Comparison of ENCODE assay signal across 11 mouse cellular contexts in the genomic region with DNA sequence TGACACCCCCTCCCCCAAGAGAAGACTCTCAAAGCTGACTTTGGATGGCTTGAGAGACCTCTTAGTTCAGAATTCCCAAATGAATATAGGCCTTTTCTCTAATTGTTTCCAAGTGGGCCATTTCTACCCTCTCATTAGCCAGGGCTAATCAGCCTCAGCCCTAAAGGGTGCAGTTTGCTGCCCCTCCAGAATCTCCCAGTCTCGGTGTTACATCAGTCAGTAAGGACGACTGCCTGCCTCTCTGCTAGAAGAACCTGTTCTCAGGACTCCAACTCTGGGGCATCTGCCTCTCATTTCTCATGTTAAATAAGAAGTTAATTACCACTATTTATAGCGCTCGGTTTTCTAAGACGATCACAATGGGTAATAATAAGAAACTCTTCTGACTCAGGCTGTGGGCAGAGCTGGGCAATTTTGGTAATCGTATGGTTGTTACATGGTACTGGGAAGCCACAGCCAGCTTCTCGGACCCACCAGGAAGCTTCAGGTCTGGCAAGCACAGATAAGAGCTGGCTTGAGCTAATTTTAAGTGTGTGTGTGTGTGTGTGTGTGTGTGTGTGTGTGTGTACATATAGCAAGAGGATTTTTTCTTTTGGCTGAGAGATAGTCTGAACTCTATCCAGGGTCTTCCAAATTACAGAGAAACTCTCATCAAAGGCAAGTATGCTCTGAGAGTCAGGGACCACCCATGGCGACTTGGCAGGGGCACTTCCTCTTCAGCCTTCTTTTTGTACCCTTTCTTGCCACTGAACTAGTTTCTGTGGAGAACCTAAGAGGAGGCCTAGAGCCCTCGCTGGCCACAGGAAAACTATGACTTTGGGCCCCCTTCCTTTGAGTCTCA.
A peak's percentile ranks its signal among the peaks of the same experiment; 100 is the strongest.
DNase-seq lines count a peak whose midpoint lies in the region; ATAC-seq lines count a peak whose summit lies in the region.
"Had no signal": no experiment of that assay in that cellular context is flagged by ENCODE, and none has a peak within 500 bp of the region (broad histone marks: within the 10 kb centered on the region; RNA-seq: fewer than 3 reads in every experiment).

No protein-coding gene starts in this region.

- H3K27me3 ChIP-seq in heart, embryonic 10.5 days (ENCODE audit: insufficient read depth, poor library complexity, severe bottlenecking), result no peaks in the 10 kb centered on the region
- H3K27me3 ChIP-seq in midbrain, embryonic 10.5 days (ENCODE audit: low read depth, poor library complexity, severe bottlenecking), result peaks cover 8% of the 10 kb centered on the region; the same call in 1 of the 2 replicates
- no peaks in the 10 kb centered on the region for H3K27me3 ChIP-seq in midbrain, embryonic 11.5 days (ENCODE audit: control insufficient read depth, insufficient read depth, low read length)
- no peaks in the 10 kb centered on the region for H3K27me3 ChIP-seq in embryonic facial prominence, embryonic 13.5 days
- H3K27me3 ChIP-seq in stomach, embryonic 15.5 days (replicated peaks), result no peaks in the 10 kb centered on the region
- H3K27me3 ChIP-seq: neural tube, embryonic 13.5 days had no signal

- WGBS in heart, embryonic 10.5 days, result 37% methylated on average over 9 of the region's 9 CpGs
- 58% methylated on average over 9 of the region's 9 CpGs for WGBS in midbrain, embryonic 10.5 days
- 57% methylated on average over 9 of the region's 9 CpGs for WGBS in midbrain, embryonic 11.5 days
- 21% methylated on average over 9 of the region's 9 CpGs for WGBS in embryonic facial prominence, embryonic 13.5 days
- 47% methylated on average over 9 of the region's 9 CpGs for WGBS in stomach, embryonic 15.5 days

- no peaks in the 10 kb centered on the region for H3K36me3 ChIP-seq in heart, embryonic 10.5 days
- H3K36me3 ChIP-seq in midbrain, embryonic 10.5 days, result no peaks in the 10 kb centered on the region
- H3K36me3 ChIP-seq in midbrain, embryonic 11.5 days (ENCODE audit: control insufficient read depth, insufficient read depth, low read length), result no peaks in the 10 kb centered on the region
- no peaks in the 10 kb centered on the region for H3K36me3 ChIP-seq in embryonic facial prominence, embryonic 13.5 days
- no peaks in the 10 kb centered on the region for H3K36me3 ChIP-seq in stomach, embryonic 15.5 days
- H3K36me3 ChIP-seq: neural tube, embryonic 13.5 days had no signal

- no peak overlapping the region for H3K4me3 ChIP-seq in heart, embryonic 10.5 days
- no peak overlapping the region for H3K4me3 ChIP-seq in midbrain, embryonic 10.5 days
- no peak overlapping the region for H3K4me3 ChIP-seq in midbrain, embryonic 11.5 days (ENCODE audit: low read depth, low read length)
- no peak overlapping the region for H3K4me3 ChIP-seq in embryonic facial prominence, embryonic 13.5 days
- H3K4me3 ChIP-seq in stomach, embryonic 15.5 days (replicated peaks), result no peak overlapping the region
- H3K4me3 ChIP-seq: neural tube, embryonic 13.5 days had no signal

- peak overlapping the region; percentile 67 for H3K27ac ChIP-seq in heart, embryonic 10.5 days
- peak overlapping the region; percentile 33 for H3K27ac ChIP-seq in midbrain, embryonic 10.5 days (replicated peaks)
- H3K27ac ChIP-seq in midbrain, embryonic 11.5 days (ENCODE audit: low read depth, low read length), result no peak overlapping the region
- H3K27ac ChIP-seq in embryonic facial prominence, embryonic 13.5 days, result 0 out of 2 replicates have a peak overlapping the region, but pooled peaks have one; percentile 44
- H3K27ac ChIP-seq in stomach, embryonic 15.5 days, result no peak overlapping the region
- H3K27ac ChIP-seq: neural tube, embryonic 13.5 days had no signal

- H3K9ac ChIP-seq in midbrain, embryonic 11.5 days (ENCODE audit: low read length), result no peak overlapping the region
- no peak overlapping the region for H3K9ac ChIP-seq in embryonic facial prominence, embryonic 13.5 days
- H3K9ac ChIP-seq in stomach, embryonic 15.5 days, result no peak overlapping the region
- H3K9ac ChIP-seq: neural tube, embryonic 13.5 days had no signal

- no peak for ATAC-seq in midbrain, embryonic 11.5 days (ENCODE audit: low FRiP score)
- ATAC-seq in embryonic facial prominence, embryonic 13.5 days (ENCODE audit: insufficient number of reproducible peaks, insufficient read depth, low FRiP score, low TSS enrichment, low read depth), result no peak
- ATAC-seq in stomach, embryonic 15.5 days (ENCODE audit: insufficient read depth, low FRiP score, low read depth), result peak; percentile 3; the same call in 1 of the 2 replicates

- DNase-seq in heart, embryonic 10.5 days (ENCODE audit: low spot score), result peak; percentile 85
- DNase-seq in heart, adult 11 months, result no peak
- no peak for DNase-seq in midbrain, embryonic 10.5 days (ENCODE audit: low spot score)
- DNase-seq in midbrain, embryonic 11.5 days (ENCODE audit: low spot score, missing footprints), result no peak
- no peak for DNase-seq in adrenal gland, adult (ENCODE audit: inconsistent age in 2 of 2, low spot score in 1 of 2)
- DNase-seq in ovary, postnatal 10 days (ENCODE audit: low spot score), result no peak
- DNase-seq: adrenal gland, adult 8-10 months; thymus, adult 2 months had no signal

- H3K4me2 ChIP-seq in midbrain, embryonic 11.5 days, result no peak overlapping the region
- H3K4me2 ChIP-seq in embryonic facial prominence, embryonic 13.5 days, result no peak overlapping the region
- no peak overlapping the region for H3K4me2 ChIP-seq in stomach, embryonic 15.5 days
- H3K4me2 ChIP-seq: neural tube, embryonic 13.5 days had no signal

- H3K4me1 ChIP-seq in heart, embryonic 10.5 days, result peaks cover 59% of the 10 kb centered on the region
- 0 out of 2 replicates have a peak, but pooled peaks cover 9% of the 10 kb centered on the region for H3K4me1 ChIP-seq in midbrain, embryonic 10.5 days
- no peaks in the 10 kb centered on the region for H3K4me1 ChIP-seq in midbrain, embryonic 11.5 days (ENCODE audit: control insufficient read depth, insufficient read depth, low read length)
- H3K4me1 ChIP-seq in embryonic facial prominence, embryonic 13.5 days, result peaks cover 22% of the 10 kb centered on the region
- H3K4me1 ChIP-seq in stomach, embryonic 15.5 days, result 0 out of 2 replicates have a peak, but pooled peaks cover 6% of the 10 kb centered on the region

- no peaks in the 10 kb centered on the region for H3K9me3 ChIP-seq in heart, embryonic 10.5 days
- H3K9me3 ChIP-seq in midbrain, embryonic 10.5 days (replicated peaks), result no peaks in the 10 kb centered on the region
- no peaks in the 10 kb centered on the region for H3K9me3 ChIP-seq in midbrain, embryonic 11.5 days (ENCODE audit: control insufficient read depth, low read length)
- H3K9me3 ChIP-seq in embryonic facial prominence, embryonic 13.5 days, result no peaks in the 10 kb centered on the region
- H3K9me3 ChIP-seq in stomach, embryonic 15.5 days, result no peaks in the 10 kb centered on the region
- H3K9me3 ChIP-seq: neural tube, embryonic 13.5 days had no signal

Comparison
In these comparisons a context has a peak if more than half of its experiments do, and no peak if none do; other contexts are left out.
1. H3K27ac ChIP-seq: peak in heart, embryonic 10.5 days (single experiment), midbrain, embryonic 10.5 days (single experiment) and embryonic facial prominence, embryonic 13.5 days (single experiment); none in midbrain, embryonic 11.5 days (single experiment) and stomach, embryonic 15.5 days (single experiment).